Mouse (Mus musculus): ENCODE measurements around the gene Slc29a4. TPM values are rescaled to one million over a fixed set of nuclear protein-coding genes. Genes with fewer than 3 reads are reported as not detected.

Slc29a4 gene
- polyA plus RNA-seq (2015; fragmentation: Nextera tagmentation; extraction: Ambion mirVana), result 4.8 and 5.7 TPM in 2 replicates

- no peak within 1 kb of the TSS for H3K27ac ChIP-seq (ENCODE audit: low read length)
- ATAC-seq (ENCODE audit: low read depth), result no peak
- no peak within 1 kb of the TSS for H3K4me3 ChIP-seq (ENCODE audit: low read length)
- H3K4me1 ChIP-seq (replicated peaks; ENCODE audit: control insufficient read depth, insufficient read depth, low read length), result no peaks in the 10 kb centered on the region
- no peak within 1 kb of the TSS for H3K4me2 ChIP-seq (ENCODE audit: low read depth, low read length)
- no peaks in the 10 kb centered on the region for H3K9me3 ChIP-seq (ENCODE audit: control insufficient read depth, low read length)
- H3K27me3 ChIP-seq (ENCODE audit: control insufficient read depth, insufficient read depth, low read depth, low read length), result no peaks in the 10 kb centered on the region
- WGBS, result 29% methylated on average over 14 of the region's 14 CpGs
- no peaks in the 10 kb centered on the region for H3K36me3 ChIP-seq (ENCODE audit: control insufficient read depth, insufficient read depth, low read length)
- no peak within 1 kb of the TSS for H3K9ac ChIP-seq (ENCODE audit: low read length)
Observed at GRCm38 (mm10) chr5:142692248-142692647, at the start of gene Slc29a4. Gene Slc29a4, plus strand, starts transcription at chr5:142692512.

- no peak overlapping the region for H3K9ac ChIP-seq (ENCODE audit: low read length)
- WGBS, result 83% methylated on average over 7 of the region's 7 CpGs
- H3K36me3 ChIP-seq (ENCODE audit: control insufficient read depth, insufficient read depth, low read length), result peaks cover 2% of the 10 kb centered on the region; the same call in 1 of the 2 replicates
- no peak overlapping the region for H3K27ac ChIP-seq (ENCODE audit: low read length)
- no peak overlapping the region for H3K4me3 ChIP-seq (ENCODE audit: low read length)
- ATAC-seq (ENCODE audit: low read depth), result no peak
- H3K27me3 ChIP-seq (ENCODE audit: control insufficient read depth, insufficient read depth, low read depth, low read length), result no peaks in the 10 kb centered on the region
- no peaks in the 10 kb centered on the region for H3K4me1 ChIP-seq (replicated peaks; ENCODE audit: control insufficient read depth, insufficient read depth, low read length)
- H3K4me2 ChIP-seq (ENCODE audit: low read depth, low read length), result no peak overlapping the region
- H3K9me3 ChIP-seq (ENCODE audit: control insufficient read depth, low read length), result no peaks in the 10 kb centered on the region
Observed at GRCm38 (mm10) chr5:142648162-142648561, 44.1 kb upstream of the Slc29a4 start.

- no peak overlapping the region for H3K4me3 ChIP-seq (ENCODE audit: low read length)
- no peaks in the 10 kb centered on the region for H3K4me1 ChIP-seq (replicated peaks; ENCODE audit: control insufficient read depth, insufficient read depth, low read length)
- no peaks in the 10 kb centered on the region for H3K9me3 ChIP-seq (ENCODE audit: control insufficient read depth, low read length)
- H3K9ac ChIP-seq (ENCODE audit: low read length), result no peak overlapping the region
- ATAC-seq (ENCODE audit: low read depth), result no peak
- WGBS, result 82% methylated on average over 4 of the region's 4 CpGs
- H3K27me3 ChIP-seq (ENCODE audit: control insufficient read depth, insufficient read depth, low read depth, low read length), result no peaks in the 10 kb centered on the region
- H3K4me2 ChIP-seq (ENCODE audit: low read depth, low read length), result no peak overlapping the region
- no peak overlapping the region for H3K27ac ChIP-seq (ENCODE audit: low read length)
- H3K36me3 ChIP-seq (ENCODE audit: control insufficient read depth, insufficient read depth, low read length), result peaks cover 2% of the 10 kb centered on the region; the same call in 1 of the 2 replicates
Observed at GRCm38 (mm10) chr5:142649460-142650050, 42.8 kb upstream of the Slc29a4 start.

- Histone ChIP-seq H3K4me2 (ENCODE audit: low read depth, low read length) (no peak overlapping the region), H3K36me3 (ENCODE audit: control insufficient read depth, insufficient read depth, low read length) (no peaks in the 10 kb centered on the region), H3K27me3 (ENCODE audit: control insufficient read depth, insufficient read depth, low read depth, low read length) (no peaks in the 10 kb centered on the region), H3K9me3 (ENCODE audit: control insufficient read depth, low read length) (no peaks in the 10 kb centered on the region), H3K4me3 (ENCODE audit: low read length) (no peak overlapping the region), H3K4me1 (replicated peaks; ENCODE audit: control insufficient read depth, insufficient read depth, low read length) (no peaks in the 10 kb centered on the region), H3K27ac (ENCODE audit: low read length) (no peak overlapping the region), H3K9ac (ENCODE audit: low read length) (no peak overlapping the region)
- no peak for ATAC-seq (ENCODE audit: low read depth)
- WGBS, result 43% methylated on average over 3 of the region's 3 CpGs
Observed at GRCm38 (mm10) chr5:142650390-142650789, 41.9 kb upstream of the Slc29a4 start.

GRCm38 (mm10) chr5:142650794-142651497, 41.4 kb upstream of the Slc29a4 start:
- no peak for ATAC-seq (ENCODE audit: low read depth)
- H3K9ac ChIP-seq (ENCODE audit: low read length), result no peak overlapping the region
- no peak overlapping the region for H3K4me2 ChIP-seq (ENCODE audit: low read depth, low read length)
- WGBS, result 66% methylated on average over 6 of the region's 6 CpGs
- H3K27me3 ChIP-seq (ENCODE audit: control insufficient read depth, insufficient read depth, low read depth, low read length), result no peaks in the 10 kb centered on the region
- no peak overlapping the region for H3K27ac ChIP-seq (ENCODE audit: low read length)
- H3K9me3 ChIP-seq (ENCODE audit: control insufficient read depth, low read length), result no peaks in the 10 kb centered on the region
- H3K36me3 ChIP-seq (ENCODE audit: control insufficient read depth, insufficient read depth, low read length), result no peaks in the 10 kb centered on the region
- H3K4me1 ChIP-seq (replicated peaks; ENCODE audit: control insufficient read depth, insufficient read depth, low read length), result no peaks in the 10 kb centered on the region
- H3K4me3 ChIP-seq (ENCODE audit: low read length), result no peak overlapping the region

- H3K27me3 ChIP-seq (ENCODE audit: control insufficient read depth, insufficient read depth, low read depth, low read length), result no peaks in the 10 kb centered on the region
- WGBS, result 73% methylated on average over 4 of the region's 4 CpGs
- no peaks in the 10 kb centered on the region for H3K9me3 ChIP-seq (ENCODE audit: control insufficient read depth, low read length)
- H3K36me3 ChIP-seq (ENCODE audit: control insufficient read depth, insufficient read depth, low read length), result peaks cover 6% of the 10 kb centered on the region
- no peak overlapping the region for H3K4me2 ChIP-seq (ENCODE audit: low read depth, low read length)
- no peak overlapping the region for H3K4me3 ChIP-seq (ENCODE audit: low read length)
- no peaks in the 10 kb centered on the region for H3K4me1 ChIP-seq (replicated peaks; ENCODE audit: control insufficient read depth, insufficient read depth, low read length)
- no peak overlapping the region for H3K27ac ChIP-seq (ENCODE audit: low read length)
- no peak overlapping the region for H3K9ac ChIP-seq (ENCODE audit: low read length)
- ATAC-seq (ENCODE audit: low read depth), result no peak
Observed at GRCm38 (mm10) chr5:142652266-142652665, 40.0 kb upstream of the Slc29a4 start.

GRCm38 (mm10) chr5:142660656-142661434, 31.5 kb upstream of the Slc29a4 start:
- Histone ChIP-seq H3K9me3 (ENCODE audit: control insufficient read depth, low read length) (no peaks in the 10 kb centered on the region), H3K4me2 (ENCODE audit: low read depth, low read length) (no peak overlapping the region), H3K4me3 (ENCODE audit: low read length) (no peak overlapping the region), H3K27me3 (ENCODE audit: control insufficient read depth, insufficient read depth, low read depth, low read length) (no peaks in the 10 kb centered on the region), H3K36me3 (ENCODE audit: control insufficient read depth, insufficient read depth, low read length) (peaks cover 47% of the 10 kb centered on the region), H3K4me1 (replicated peaks; ENCODE audit: control insufficient read depth, insufficient read depth, low read length) (no peaks in the 10 kb centered on the region), H3K9ac (ENCODE audit: low read length) (no peak overlapping the region), H3K27ac (ENCODE audit: low read length) (no peak overlapping the region)
- ATAC-seq (ENCODE audit: low read depth), result no peak
- WGBS, result 88% methylated on average over 7 of the region's 7 CpGs

- Histone ChIP-seq H3K27ac (ENCODE audit: low read length) (no peak overlapping the region), H3K9ac (ENCODE audit: low read length) (no peak overlapping the region), H3K27me3 (ENCODE audit: control insufficient read depth, insufficient read depth, low read depth, low read length) (no peaks in the 10 kb centered on the region), H3K4me2 (ENCODE audit: low read depth, low read length) (no peak overlapping the region), H3K4me3 (ENCODE audit: low read length) (no peak overlapping the region), H3K36me3 (ENCODE audit: control insufficient read depth, insufficient read depth, low read length) (peaks cover 29% of the 10 kb centered on the region), H3K4me1 (replicated peaks; ENCODE audit: control insufficient read depth, insufficient read depth, low read length) (no peaks in the 10 kb centered on the region), H3K9me3 (ENCODE audit: control insufficient read depth, low read length) (no peaks in the 10 kb centered on the region)
- ATAC-seq (ENCODE audit: low read depth), result no peak
- WGBS, result 45% methylated on average over 3 of the region's 3 CpGs
Observed at GRCm38 (mm10) chr5:142667921-142668320, 24.4 kb upstream of the Slc29a4 start.

GRCm38 (mm10) chr5:142668556-142669263, 23.6 kb upstream of the Slc29a4 start:
- WGBS, result 86% methylated on average over 11 of the region's 11 CpGs
- no peak for ATAC-seq (ENCODE audit: low read depth)
- Histone ChIP-seq H3K36me3 (ENCODE audit: control insufficient read depth, insufficient read depth, low read length) (peaks cover 29% of the 10 kb centered on the region), H3K9me3 (ENCODE audit: control insufficient read depth, low read length) (no peaks in the 10 kb centered on the region), H3K9ac (ENCODE audit: low read length) (no peak overlapping the region), H3K4me2 (ENCODE audit: low read depth, low read length) (no peak overlapping the region), H3K4me1 (replicated peaks; ENCODE audit: control insufficient read depth, insufficient read depth, low read length) (no peaks in the 10 kb centered on the region), H3K27me3 (ENCODE audit: control insufficient read depth, insufficient read depth, low read depth, low read length) (no peaks in the 10 kb centered on the region), H3K4me3 (ENCODE audit: low read length) (no peak overlapping the region), H3K27ac (ENCODE audit: low read length) (no peak overlapping the region)

Measured in lung, embryonic 16.5 days (tissue).